Mouse (Mus musculus): ENCODE data around the gene Sh3bp4. TPM values are rescaled to one million over a fixed set of nuclear protein-coding genes. Genes with fewer than 3 reads are reported as not detected.

Sh3bp4 gene
- 0.49 TPM for polyA plus RNA-seq (2014; fragmentation: Illumina TruSeq; extraction: RNeasy Lipid Tissue Mini Kit (QIAGEN cat#74804); ENCODE audit: low read depth, low replicate concordance)

DNA sequence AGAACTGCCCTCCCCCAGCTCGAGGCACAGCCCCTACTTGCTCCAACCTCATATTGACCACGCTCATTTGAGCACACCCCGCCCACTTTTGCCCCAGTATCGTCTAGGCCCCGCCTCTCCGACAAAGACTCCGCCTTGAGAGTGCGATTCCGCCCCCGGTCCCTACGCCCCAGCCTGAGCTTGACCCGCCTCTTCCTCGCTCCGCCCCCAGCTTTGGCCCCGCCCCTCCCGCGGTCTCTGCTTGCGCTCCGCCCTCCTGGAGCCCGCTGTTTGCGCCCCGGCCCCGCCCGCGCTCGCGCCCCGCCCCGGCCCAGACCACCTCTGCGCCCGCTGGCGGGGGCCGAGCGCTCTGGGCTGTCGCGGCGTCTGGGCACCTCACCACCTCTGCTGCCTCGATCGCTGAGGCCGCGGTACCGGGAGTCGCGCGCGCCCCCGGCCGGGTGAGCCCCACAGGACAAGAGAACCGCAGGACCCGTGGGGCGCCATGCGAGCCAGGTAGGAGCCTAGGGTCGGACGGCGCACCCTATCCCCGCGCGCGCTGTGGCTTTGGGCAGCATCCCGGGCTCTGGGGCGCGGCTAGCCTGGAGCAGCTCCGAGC lies at the start of gene Sh3bp4:
Sh3bp4 (plus strand) TSS at position 313 of the 598 bp plus-strand sequence.

